Mouse (Mus musculus) ES-E14 (cell line): ENCODE measurements at regions not wholly inside any gene's neighbourhood (a gene's known extent, or its start where the extent isn't known, plus 50 kb on each side); places are given as distances from the start of the nearest gene placed in this dataset.

ENCODE experiments used
- DNase-seq: peaks from one replicate; pipeline ENCODE4 v3.0.0-alpha.2; 2013; ENCODE audit warnings: low read depth, low spot score
- H3K27ac ChIP-seq: 2 replicates; pipeline ENCODE4 v1.5.1; 2012; ENCODE audit warnings: low read depth, mild to moderate bottlenecking, low read length, moderate library complexity, mixed read lengths; ENCODE audit not compliant: poor library complexity, insufficient read depth, severe bottlenecking
- H3K36me3 ChIP-seq: 2 replicates; pipeline ENCODE4 v1.6.1; 2012; ENCODE audit warnings: mild to moderate bottlenecking, low read length, moderate library complexity, mixed read lengths; ENCODE audit not compliant: control insufficient read depth, poor library complexity, insufficient read depth, severe bottlenecking
- H3K4me1 ChIP-seq, 2 experiments: fragments of 150-350 bp in 1 of 2; sonication (generic) in 1 of 2; 2 replicates each; pipeline ENCODE4 v1.6.1; 2012; ENCODE audit warnings: low read length in 2 of 2, mild to moderate bottlenecking in 1 of 2, mixed read lengths in 1 of 2; ENCODE audit not compliant: control insufficient read depth in 2 of 2, insufficient read depth in 2 of 2, poor library complexity in 1 of 2
- H3K4me3 ChIP-seq, 2 experiments: fragments of 150-350 bp in 1 of 2; sonication (generic) in 1 of 2; 2 replicates each; pipeline ENCODE4 v1.5.1; 2012; ENCODE audit warnings: low read length in 2 of 2, low read depth in 1 of 2, mild to moderate bottlenecking in 1 of 2, mixed read lengths in 1 of 2; ENCODE audit not compliant: insufficient read depth in 1 of 2, poor library complexity in 1 of 2, severe bottlenecking in 1 of 2
- H3K9ac ChIP-seq: 2 replicates; pipeline ENCODE4 v1.6.1; 2012; ENCODE audit warnings: low read depth, mild to moderate bottlenecking, low read length, mixed read lengths; ENCODE audit not compliant: poor library complexity, insufficient read depth, severe bottlenecking
- H3K9me3 ChIP-seq: fragments of 150-350 bp; sonication (generic); 2 replicates; pipeline ENCODE4 v1.6.1; 2012; ENCODE audit warnings: low read depth, mild to moderate bottlenecking, low read length; ENCODE audit not compliant: control insufficient read depth, insufficient read depth
- CHD2 ChIP-seq: IDR thresholded peaks from 2 replicates; pipeline ENCODE4 v1.6.1; 2014; ENCODE audit warnings: mild to moderate bottlenecking, low read depth, low read length, inconsistent platforms
- HCFC1 ChIP-seq: IDR thresholded peaks from 2 replicates; pipeline ENCODE4 v1.6.1; 2012; ENCODE audit warnings: low read length, inconsistent platforms, borderline replicate concordance; ENCODE audit not compliant: insufficient read depth
- MAFK ChIP-seq: IDR thresholded peaks from 2 replicates; pipeline ENCODE4 v1.6.1; 2014; ENCODE audit warnings: mild to moderate bottlenecking, low read depth, low read length, inconsistent platforms; ENCODE audit not compliant: insufficient read depth
- ZC3H11A ChIP-seq: IDR thresholded peaks from 2 replicates; pipeline ENCODE4 v1.6.1; 2012; ENCODE audit warnings: low read depth, mild to moderate bottlenecking, inconsistent platforms, low read length, borderline replicate concordance
- ZNF384 ChIP-seq: IDR thresholded peaks from 2 replicates; pipeline ENCODE4 v1.6.1; 2012; ENCODE audit warnings: low read depth, low read length, inconsistent platforms
- in situ Hi-C, 2 experiments: fragments of 600-800 bp; cut with MboI; formaldehyde crosslinking; loops; one replicate each; pipeline ENCODE4 v1.15.1; 2025; ENCODE audit warnings: low sequenced_read_pairs in 2 of 2, inconsistent platforms in 1 of 2; ENCODE audit not compliant: unreplicated experiment in 2 of 2

GRCm38 (mm10) chr12:27118581-27118980, 223.8 kb downstream of the Sox11 start:
- Histone ChIP-seq H3K9ac (no peak overlapping the region), H3K27ac (no peak overlapping the region), H3K36me3 (no peaks in the 10 kb centered on the region), H3K9me3 (no peaks in the 10 kb centered on the region), H3K4me3 (no peak overlapping the region), H3K4me1 (peaks cover 0 to 4% of the 10 kb centered on the region in 2 experiments; a peak in 1 of 4 replicates)
- in situ Hi-C loops, result no loop called here
- no peak for DNase-seq
- TF ChIP-seq MAFK (no peak), CHD2 (no peak), ZC3H11A (no peak), ZNF384 (no peak), HCFC1 (no peak)

DNA sequence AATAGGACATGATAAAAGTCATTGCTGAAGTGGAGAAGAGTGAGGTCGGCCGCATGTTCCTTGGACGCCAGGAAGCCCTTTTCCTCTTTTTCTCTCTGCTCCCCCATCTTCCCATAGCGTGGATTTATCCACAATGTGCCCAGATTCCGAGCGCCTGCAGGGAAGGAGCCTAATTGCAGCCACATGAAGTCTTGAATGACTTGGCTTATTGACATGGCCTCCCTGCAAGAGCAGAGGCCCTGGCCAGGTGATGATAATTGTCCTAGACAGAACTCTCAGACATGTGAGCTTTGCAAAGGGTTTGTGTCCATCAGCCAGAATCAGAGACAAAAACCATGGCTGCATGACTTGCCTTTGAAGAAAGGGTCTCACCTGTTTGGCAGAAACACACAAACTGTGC, 227.0 kb downstream of the Sox11 start:
- no peak overlapping the region for H3K9ac ChIP-seq
- H3K36me3 ChIP-seq, result no peaks in the 10 kb centered on the region
- H3K4me3 ChIP-seq, result no peak overlapping the region
- no peaks in the 10 kb centered on the region for H3K9me3 ChIP-seq
- H3K4me1 ChIP-seq, result peaks cover 0 to 4% of the 10 kb centered on the region in 2 experiments; a peak in 1 of 4 replicates
- no peak for DNase-seq
- in situ Hi-C loops, result no loop called here
- TF ChIP-seq CHD2 (no peak), ZC3H11A (no peak), ZNF384 (no peak), MAFK (no peak), HCFC1 (no peak)
- no peak overlapping the region for H3K27ac ChIP-seq

DNA sequence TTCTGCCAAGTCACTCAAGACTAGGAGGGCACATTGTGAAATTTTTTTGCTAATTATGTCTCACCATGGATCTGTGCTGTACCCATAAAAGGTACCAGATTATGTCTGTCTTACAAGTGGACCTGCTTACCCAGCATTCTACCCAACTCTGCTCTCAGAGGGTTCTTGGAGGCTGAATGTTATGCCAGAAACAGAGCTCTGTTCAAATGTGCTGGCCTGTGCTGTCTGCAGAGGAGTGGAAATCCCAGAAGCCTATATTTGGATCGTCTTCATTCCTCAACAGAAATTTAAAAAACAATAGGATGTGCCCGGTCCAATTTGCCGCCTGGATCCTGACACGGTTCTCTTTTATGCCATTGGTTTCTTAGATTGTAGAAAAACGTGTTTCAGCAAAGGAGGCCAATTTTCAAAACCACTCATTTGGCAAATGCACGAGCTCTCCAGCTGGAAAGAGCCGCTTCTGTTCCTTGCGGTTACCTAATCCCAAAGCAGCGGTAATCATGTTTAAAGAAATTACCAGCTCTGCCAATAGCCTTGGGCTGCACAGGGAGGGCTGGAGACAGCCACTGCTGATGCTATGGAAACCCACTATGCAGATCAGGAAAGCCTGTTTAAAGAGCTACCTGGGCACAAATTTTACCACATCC, 237.3 kb downstream of the Sox11 start:
- no peak overlapping the region for H3K4me3 ChIP-seq
- H3K9me3 ChIP-seq, result no peaks in the 10 kb centered on the region
- TF ChIP-seq MAFK, result no peak
- TF ChIP-seq CHD2, result no peak
- TF ChIP-seq HCFC1, result no peak
- TF ChIP-seq ZNF384, result no peak
- in situ Hi-C loops, result no loop called here
- H3K4me1 ChIP-seq, result no peaks in the 10 kb centered on the region
- no peak for DNase-seq
- no peak overlapping the region for H3K27ac ChIP-seq
- no peaks in the 10 kb centered on the region for H3K36me3 ChIP-seq
- no peak overlapping the region for H3K9ac ChIP-seq

GRCm38 (mm10) chr12:27102996-27103395, 239.4 kb downstream of the Sox11 start:
- H3K36me3 ChIP-seq, result no peaks in the 10 kb centered on the region
- H3K9ac ChIP-seq, result no peak overlapping the region
- no peak for TF ChIP-seq CHD2
- TF ChIP-seq ZNF384, result no peak
- DNase-seq, result no peak
- H3K27ac ChIP-seq, result no peak overlapping the region
- no peaks in the 10 kb centered on the region for H3K9me3 ChIP-seq
- no peak overlapping the region for H3K4me3 ChIP-seq
- in situ Hi-C loops, result no loop called here
- H3K4me1 ChIP-seq, result no peaks in the 10 kb centered on the region

- no peak for DNase-seq
- no peak overlapping the region for H3K27ac ChIP-seq
- H3K4me3 ChIP-seq, result no peak overlapping the region
- in situ Hi-C loops, result no loop called here
- H3K4me1 ChIP-seq, result peaks cover 0 to 5% of the 10 kb centered on the region in 2 experiments; a peak in 1 of 4 replicates
- no peaks in the 10 kb centered on the region for H3K36me3 ChIP-seq
- no peak overlapping the region for H3K9ac ChIP-seq
- no peak for TF ChIP-seq MAFK
- no peak for TF ChIP-seq CHD2
- TF ChIP-seq HCFC1, result no peak
- H3K9me3 ChIP-seq, result no peaks in the 10 kb centered on the region
These were observed 253.2 kb downstream of the Sox11 start for GRCm38 (mm10) chr12:27089206-27089605.
